Mouse (Mus musculus) left cerebral cortex, adult 9 months (tissue): ENCODE measurements around the gene Mgat1.
"Not testable (repeated sequence)": the region's sequence is repeated elsewhere in the genome, so short reads cannot be mapped to it uniquely, and the experiment has no call there.

ENCODE experiments used
- DNase-seq, 2 experiments: peaks; one replicate each; pipeline ENCODE4 v3.0.0; 2022; ENCODE audit warnings: low spot score in 2 of 2

Mgat1 gene

DNA sequence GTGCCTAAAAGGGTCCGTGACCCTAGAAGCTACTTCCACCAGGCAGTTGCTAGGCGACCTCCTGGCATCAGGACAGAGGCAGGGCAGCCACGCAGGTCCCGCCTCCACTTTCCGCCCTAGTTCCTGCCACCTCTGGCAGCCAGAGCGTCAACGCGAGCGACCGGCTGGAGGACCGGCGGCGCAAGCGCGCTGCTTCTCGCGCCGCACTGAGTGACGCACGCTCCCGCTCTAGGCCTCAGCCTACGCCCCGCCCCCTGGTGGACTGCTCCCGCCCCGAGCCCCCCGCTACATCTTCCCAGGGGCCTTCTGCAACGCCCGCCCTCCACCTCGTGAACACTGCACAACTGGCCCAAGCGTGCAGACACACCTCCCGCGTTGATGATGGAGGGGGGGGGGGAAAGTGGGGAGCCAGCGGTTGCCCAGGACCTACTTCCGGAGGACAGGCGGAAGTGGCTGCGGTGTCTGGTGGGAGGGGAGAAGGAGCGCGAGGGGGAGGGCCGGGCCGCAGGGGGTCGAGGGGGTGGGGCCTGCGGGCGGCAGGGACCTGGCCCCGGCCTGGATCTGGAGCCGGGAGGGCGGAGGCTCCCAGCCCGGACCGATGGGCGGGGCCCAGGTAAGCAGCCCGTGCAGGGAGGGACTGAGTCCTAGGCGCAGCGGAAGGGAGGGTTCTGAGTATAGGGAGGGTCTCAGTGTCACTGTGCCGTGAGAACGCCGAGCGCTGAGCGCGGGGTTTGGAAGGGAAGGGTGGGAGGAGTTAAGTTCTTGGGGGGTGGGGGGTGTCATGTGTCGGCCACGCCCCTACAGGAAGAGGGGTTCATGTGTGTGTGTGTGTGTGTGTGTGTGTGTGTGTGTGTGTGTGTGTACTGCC lies at the start of gene Mgat1:
Gene Mgat1 (plus strand): TSS at position 465 of the 868 bp plus-strand sequence.
- peak; percentile 84 to 90 for DNase-seq

DNA sequence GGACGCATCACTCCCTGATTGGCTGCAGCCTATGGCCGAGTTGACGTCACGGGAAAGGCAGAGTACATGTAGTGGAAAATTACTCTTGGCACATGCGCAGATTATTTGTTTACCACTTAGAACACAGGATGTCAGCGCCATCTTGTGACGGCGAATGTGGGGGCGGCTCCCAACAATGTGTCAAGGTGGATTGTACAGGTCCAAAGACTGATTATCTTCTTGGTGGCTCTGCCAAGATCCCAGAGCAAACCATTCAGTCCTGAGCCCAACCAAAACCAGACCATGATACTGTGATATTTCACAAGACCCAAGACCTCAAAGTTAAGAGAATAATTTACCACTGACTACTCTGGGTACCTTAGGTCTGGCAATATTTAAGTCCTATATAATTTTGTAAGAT lies 49.2 kb upstream of the Mgat1 start:
- DNase-seq, result not testable (repeated sequence)

GRCm38 (mm10) chr11:49195819-49196322 lies 48.1 kb upstream of the Mgat1 start:
- DNase-seq, result no peak

GRCm38 (mm10) chr11:49200666-49201065 lies 43.3 kb upstream of the Mgat1 start:
- DNase-seq, result no peak

GRCm38 (mm10) chr11:49201142-49201541 lies 42.8 kb upstream of the Mgat1 start:
- DNase-seq, result no peak

DNA sequence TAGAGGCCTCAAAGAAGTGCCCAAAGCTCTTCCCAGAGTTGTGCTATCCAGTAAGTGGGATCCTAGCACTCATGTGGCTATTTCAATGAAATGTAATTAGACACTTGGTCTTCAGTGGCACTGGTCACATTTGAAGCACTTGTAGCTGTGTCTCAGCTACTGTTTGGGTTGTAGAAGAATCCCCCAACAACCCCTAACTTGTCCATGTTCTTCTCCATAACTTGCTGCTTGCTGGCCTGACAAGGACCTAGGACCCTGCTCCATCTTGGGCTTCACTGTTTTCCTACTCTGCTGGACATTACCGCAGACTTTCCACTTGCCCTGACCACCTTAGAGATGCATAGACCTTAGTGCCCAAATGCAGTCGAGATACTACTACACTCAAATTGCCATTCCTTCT lies 41.9 kb upstream of the Mgat1 start:
- no peak for DNase-seq

DNA sequence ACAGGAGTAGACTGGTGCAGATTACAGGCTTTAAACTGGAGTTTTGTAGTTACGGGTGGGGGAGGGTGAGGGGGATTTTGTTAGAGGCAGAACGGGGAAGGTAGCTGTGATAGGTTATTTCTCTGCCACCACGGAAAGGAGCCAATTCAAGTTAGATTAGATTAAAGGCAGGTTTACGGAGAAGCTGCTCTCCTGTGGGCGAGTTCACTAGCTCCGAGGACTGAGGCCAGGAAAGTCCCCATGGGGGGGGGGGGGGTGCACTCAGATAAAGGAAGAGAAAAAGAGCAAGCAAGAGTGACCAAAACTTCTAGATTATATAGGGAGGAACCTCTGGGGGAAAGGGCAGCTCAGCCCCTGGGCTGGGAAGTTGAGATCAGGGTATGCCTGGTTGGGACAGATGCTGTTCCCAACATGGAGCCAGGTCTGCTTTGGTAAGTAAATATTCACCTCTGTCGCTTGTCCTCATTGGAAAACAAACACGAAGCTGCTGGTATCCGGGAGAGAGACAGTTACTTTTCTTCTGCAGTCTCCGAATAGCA lies 41.4 kb upstream of the Mgat1 start:
- peak in 1 of 2 experiments; percentile 11 for DNase-seq

GRCm38 (mm10) chr11:49203129-49203768 lies 40.7 kb upstream of the Mgat1 start, which contains the start of gene Zfp62:
Gene Zfp62 (plus strand): TSS chr11:49203292.
- DNase-seq, result peak; percentile 83 to 92

DNA sequence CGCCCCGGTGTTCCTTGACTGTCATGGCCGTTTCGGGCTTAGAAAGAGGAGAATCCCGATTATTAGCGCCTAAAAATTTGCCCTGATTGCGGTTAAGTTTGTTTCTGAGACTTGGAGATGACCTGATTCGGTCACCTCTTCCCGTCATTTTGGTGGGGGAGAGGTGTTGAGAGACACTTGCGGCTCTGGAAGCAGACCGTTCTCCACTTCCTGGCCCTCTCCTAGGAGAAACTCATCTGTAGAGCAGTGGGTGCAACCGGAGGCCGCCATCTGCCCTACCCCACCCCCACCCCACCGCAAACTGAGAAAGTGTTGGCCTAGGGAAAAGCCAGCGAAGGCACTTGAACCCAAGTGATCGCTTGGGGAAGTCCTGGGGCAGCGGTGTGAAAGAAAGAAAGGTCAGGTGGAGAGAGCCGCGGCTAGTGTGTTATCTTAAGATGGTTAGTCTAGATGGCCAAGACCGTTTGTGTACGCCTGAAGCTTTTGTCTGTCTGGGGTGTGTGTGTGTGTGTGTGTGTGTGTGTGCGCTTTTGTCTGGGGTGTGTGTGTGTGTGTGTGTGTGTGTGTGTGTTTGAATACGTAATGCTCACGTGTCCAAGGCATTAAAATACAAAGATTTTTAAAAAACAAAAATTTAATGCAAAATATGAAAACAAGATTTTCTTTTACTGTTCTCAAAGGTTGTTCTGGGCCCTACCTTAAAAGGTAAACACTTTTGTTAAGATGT lies 40.1 kb upstream of the Mgat1 start:
- DNase-seq, result no peak

DNA sequence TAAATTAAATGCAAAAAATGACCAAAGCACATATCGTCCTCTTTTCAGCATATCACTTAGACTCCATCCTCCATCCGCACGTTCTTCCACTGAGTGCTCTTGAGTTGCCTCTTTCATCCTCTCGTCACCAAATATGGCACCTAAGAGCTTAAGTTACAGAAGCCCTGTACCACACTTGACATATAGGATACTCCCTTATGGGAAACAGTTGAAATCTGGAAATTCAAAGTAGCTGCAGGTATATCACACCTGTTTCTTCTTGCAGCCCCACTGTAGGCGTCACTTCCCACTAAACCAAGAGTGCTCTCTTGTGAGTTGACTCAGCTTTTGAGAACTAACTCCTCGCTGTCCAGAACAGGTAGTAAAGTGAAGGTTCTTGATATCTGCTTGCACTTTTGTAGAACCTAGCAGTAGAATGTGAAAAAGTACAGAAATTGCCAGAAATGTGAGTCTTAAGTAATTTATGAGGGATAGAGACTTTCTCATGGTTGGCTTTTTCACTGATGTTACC lies 38.9 kb upstream of the Mgat1 start:
- no peak for DNase-seq

GRCm38 (mm10) chr11:49207495-49207894 lies 36.5 kb upstream of the Mgat1 start:
- DNase-seq, result no peak

DNA sequence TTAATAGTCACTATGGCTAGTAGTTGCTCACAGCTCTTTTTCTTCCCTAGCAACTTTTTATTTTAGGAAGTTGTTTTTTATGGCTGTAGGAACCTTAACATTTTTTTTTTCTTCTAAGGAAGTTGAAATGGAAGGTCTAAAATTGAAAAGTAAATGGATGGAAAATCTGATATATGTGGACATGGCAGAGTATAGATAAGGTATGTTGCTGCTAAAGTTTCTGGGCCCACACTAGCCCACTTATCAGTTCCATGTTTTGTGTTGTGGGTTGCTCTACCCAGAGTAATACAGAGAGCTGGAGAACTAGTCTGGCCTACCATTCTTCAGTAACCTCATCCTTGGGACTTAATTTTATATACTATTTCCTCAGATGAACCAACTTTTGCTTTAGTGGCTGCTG lies 31.4 kb upstream of the Mgat1 start:
- no peak for DNase-seq

DNA sequence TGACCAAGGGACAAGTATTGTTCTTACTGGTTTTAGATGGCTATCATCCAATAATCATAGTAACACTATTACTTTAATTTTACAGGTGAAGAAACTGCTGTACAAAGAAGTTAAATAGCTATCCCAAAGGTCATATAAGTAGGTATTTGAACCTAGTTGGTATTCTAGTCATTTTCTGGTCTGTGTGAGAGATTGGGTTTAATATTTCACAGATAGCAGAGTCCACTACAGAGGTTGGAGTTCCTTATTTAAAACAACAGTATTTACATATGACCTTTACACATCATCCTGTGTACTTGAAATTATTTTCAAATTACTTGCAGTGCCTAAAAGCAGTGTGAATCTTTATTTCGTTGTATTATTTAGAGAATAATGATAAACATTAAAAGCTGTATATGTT lies 30.5 kb upstream of the Mgat1 start:
- DNase-seq, result no peak

DNA sequence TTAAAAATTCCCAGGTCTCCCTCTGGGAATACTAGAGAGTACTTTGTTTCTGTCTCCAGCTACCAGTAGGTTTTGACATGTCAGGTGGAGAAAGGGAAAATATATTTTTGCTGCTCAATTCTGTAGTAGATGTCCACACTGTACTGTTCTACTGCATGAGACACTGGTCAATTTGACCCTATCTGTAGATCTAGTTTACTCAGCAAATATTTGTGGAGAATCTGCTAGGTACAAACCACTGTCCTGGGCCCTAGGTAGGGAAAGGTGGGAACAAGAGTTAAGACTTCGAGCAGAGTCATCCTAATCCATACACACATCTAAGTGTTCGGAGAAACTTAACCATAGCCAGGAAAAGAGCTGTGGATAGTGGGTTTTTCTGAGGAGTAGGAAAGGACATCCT lies 24.7 kb upstream of the Mgat1 start:
- no peak for DNase-seq

- no peak for DNase-seq
Observed at GRCm38 (mm10) chr11:49224455-49224854, 19.5 kb upstream of the Mgat1 start.

- no peak for DNase-seq
Observed at GRCm38 (mm10) chr11:49232781-49233180, 11.2 kb upstream of the Mgat1 start.

- DNase-seq, result no peak
Observed at GRCm38 (mm10) chr11:49235459-49236207, 8.4 kb upstream of the Mgat1 start.

GRCm38 (mm10) chr11:49236891-49237290 lies 7.1 kb upstream of the Mgat1 start:
- DNase-seq, result no peak

DNA sequence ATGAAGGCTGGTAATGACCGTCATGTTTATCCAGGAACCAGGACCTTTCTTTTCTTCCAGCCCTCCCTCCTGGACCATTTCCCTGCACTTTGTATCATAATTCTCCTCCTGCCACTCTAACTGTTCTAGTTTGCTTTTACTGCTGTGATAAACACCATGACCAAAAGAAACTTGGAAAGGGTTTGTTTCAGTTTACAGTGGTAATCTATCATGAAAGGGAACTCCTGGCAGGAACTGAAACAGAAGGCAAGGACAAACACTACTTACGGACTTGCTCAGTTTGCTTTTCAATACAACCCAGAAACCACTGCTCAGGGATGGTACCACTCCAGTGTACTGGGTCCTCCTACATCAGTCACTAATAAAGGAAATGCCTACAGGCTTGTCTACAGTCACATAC lies 6.5 kb upstream of the Mgat1 start:
- no peak for DNase-seq

GRCm38 (mm10) chr11:49240310-49240709 lies 3.7 kb upstream of the Mgat1 start:
- no peak for DNase-seq

- no peak for DNase-seq
Observed at GRCm38 (mm10) chr11:49240874-49241273, 3.1 kb upstream of the Mgat1 start.
